Mouse (Mus musculus) liver, embryonic 13.5 days (tissue): ENCODE data around the gene Rnf128. TPM values are rescaled to one million over a fixed set of nuclear protein-coding genes. Genes with fewer than 3 reads are reported as not detected.

ENCODE experiments used
- ATAC-seq: fragments of 200-750 bp; cut with Nextera tagmentation; 2 replicates; pipeline ENCODE4 v1.8.0; 2017; ENCODE audit warnings: low read depth, mild to moderate bottlenecking, moderate number of reproducible peaks, moderate library complexity
- DNase-seq: peaks from one replicate; pipeline ENCODE4 v3.0.0; 2022
- H3K27ac ChIP-seq: fragments of 300-500 bp; sonication (generic); 2 replicates; pipeline ENCODE4 v1.5.1; 2015; ENCODE audit warnings: moderate library complexity, mild to moderate bottlenecking, inconsistent platforms
- H3K27me3 ChIP-seq: fragments of 300-500 bp; sonication (generic); 2 replicates; pipeline ENCODE4 v1.6.1; 2015; ENCODE audit warnings: mild to moderate bottlenecking, inconsistent platforms
- H3K36me3 ChIP-seq: fragments of 300-500 bp; sonication (generic); 2 replicates; pipeline ENCODE4 v1.6.1; 2015; ENCODE audit warnings: mild to moderate bottlenecking, inconsistent platforms
- H3K4me1 ChIP-seq: fragments of 300-500 bp; sonication (generic); replicated peaks from 2 replicates; pipeline ENCODE4 v1.6.1; 2015; ENCODE audit warnings: inconsistent platforms
- H3K4me2 ChIP-seq: fragments of 300-500 bp; sonication (generic); 2 replicates; pipeline ENCODE4 v1.6.1; 2015; ENCODE audit warnings: inconsistent platforms, mild to moderate bottlenecking, moderate library complexity
- H3K4me3 ChIP-seq: fragments of 300-500 bp; sonication (generic); replicated peaks from 2 replicates; pipeline ENCODE4 v1.5.1; 2015; ENCODE audit warnings: mild to moderate bottlenecking, inconsistent platforms
- H3K9ac ChIP-seq: fragments of 300-500 bp; sonication (generic); 2 replicates; pipeline ENCODE4 v1.6.1; 2015; ENCODE audit warnings: mild to moderate bottlenecking, inconsistent platforms
- H3K9me3 ChIP-seq: fragments of 300-500 bp; sonication (generic); replicated peaks from 2 replicates; pipeline ENCODE4 v1.6.1; 2016; ENCODE audit warnings: inconsistent platforms
- WGBS: fragments of 180-500 bp; shearing (Covaris S2); methylation state at CpG from one replicate; pipeline ENCODE4 v1.1.7; 2015; ENCODE audit not compliant: insufficient replicate concordance; 5-methylcytosine and 5-hydroxymethylcytosine counted together
- polyA plus RNA-seq: library from polyadenylated mRNA; unstranded; fragments of >200 nt; fragmentation: Nextera tagmentation; extraction: Ambion mirVana; gene quantifications from 2 replicates; pipeline ENCODE4 v1.2.1, GENCODE M21; 2015

Gene Rnf128
- 34.1 and 40.5 TPM in 2 replicates for polyA plus RNA-seq

- Histone ChIP-seq H3K36me3 (no peaks in the 10 kb centered on the region), H3K4me2 (peak within 1 kb of the TSS; percentile 29), H3K4me3 (0 out of 2 replicates have a peak within 1 kb of the TSS, but pooled peaks have one; percentile 6), H3K27me3 (no peaks in the 10 kb centered on the region), H3K9ac (no peak within 1 kb of the TSS), H3K9me3 (no peaks in the 10 kb centered on the region), H3K27ac (peak within 1 kb of the TSS; percentile 39; the same call in 1 of the 2 replicates), H3K4me1 (peaks cover 13% of the 10 kb centered on the region; the same call in 1 of the 2 replicates)
- DNase-seq = no peak
- ATAC-seq = peak; percentile 43; the same call in 1 of the 2 replicates
- WGBS = 62% methylated on average over 8 of the region's 8 CpGs
Observed at GRCm38 (mm10) chrX:139562925-139563461, at the start of gene Rnf128. TSS of gene Rnf128 (plus strand) at chrX:139563316.

- Histone ChIP-seq H3K4me2 (no peak overlapping the region), H3K27ac (no peak overlapping the region), H3K9ac (no peak overlapping the region), H3K4me1 (no peaks in the 10 kb centered on the region), H3K27me3 (no peaks in the 10 kb centered on the region), H3K4me3 (no peak overlapping the region), H3K9me3 (no peaks in the 10 kb centered on the region), H3K36me3 (no peaks in the 10 kb centered on the region)
- ATAC-seq (no peak), DNase-seq (no peak)
- 49% methylated on average over 2 of the region's 2 CpGs for WGBS
Observed at GRCm38 (mm10) chrX:139516156-139516555, 47.0 kb upstream of the Rnf128 start.

- no peak overlapping the region for H3K9ac ChIP-seq
- H3K4me2 ChIP-seq = no peak overlapping the region
- H3K4me1 ChIP-seq = no peaks in the 10 kb centered on the region
- WGBS = 51% methylated on average over 2 of the region's 2 CpGs
- DNase-seq = no peak
- H3K27me3 ChIP-seq = no peaks in the 10 kb centered on the region
- ATAC-seq = no peak
- H3K27ac ChIP-seq = no peak overlapping the region
- H3K36me3 ChIP-seq = no peaks in the 10 kb centered on the region
- no peak overlapping the region for H3K4me3 ChIP-seq
- H3K9me3 ChIP-seq = no peaks in the 10 kb centered on the region
Observed at GRCm38 (mm10) chrX:139519251-139519650, 43.9 kb upstream of the Rnf128 start.

GRCm38 (mm10) chrX:139524303-139525091 is 38.6 kb upstream of the Rnf128 start:
- Histone ChIP-seq H3K27me3 (no peaks in the 10 kb centered on the region), H3K27ac (no peak overlapping the region), H3K9me3 (no peaks in the 10 kb centered on the region), H3K4me1 (peaks cover 25% of the 10 kb centered on the region), H3K4me2 (no peak overlapping the region), H3K36me3 (no peaks in the 10 kb centered on the region), H3K9ac (no peak overlapping the region), H3K4me3 (no peak overlapping the region)
- no peak for ATAC-seq
- 64% methylated on average over 5 of the region's 5 CpGs for WGBS
- DNase-seq = no peak

- 33% methylated on average over 2 of the region's 2 CpGs for WGBS
- peak; percentile 72 for ATAC-seq
- no peak overlapping the region for H3K4me3 ChIP-seq
- no peaks in the 10 kb centered on the region for H3K27me3 ChIP-seq
- peaks cover 25% of the 10 kb centered on the region for H3K4me1 ChIP-seq
- H3K9me3 ChIP-seq = no peaks in the 10 kb centered on the region
- H3K4me2 ChIP-seq = peak overlapping the region; percentile 29; the same call in 1 of the 2 replicates
- H3K27ac ChIP-seq = peak overlapping the region; percentile 13; the same call in 1 of the 2 replicates
- no peak overlapping the region for H3K9ac ChIP-seq
- H3K36me3 ChIP-seq = no peaks in the 10 kb centered on the region
- DNase-seq = no peak
Observed at GRCm38 (mm10) chrX:139525724-139526123, 37.4 kb upstream of the Rnf128 start.

GRCm38 (mm10) chrX:139526984-139527383 is 36.1 kb upstream of the Rnf128 start:
- ATAC-seq = peak; percentile 82
- peak; percentile 14 for DNase-seq
- Histone ChIP-seq H3K27ac (peak overlapping the region; percentile 34; the same call in 1 of the 2 replicates), H3K4me1 (peaks cover 25% of the 10 kb centered on the region), H3K36me3 (no peaks in the 10 kb centered on the region), H3K9me3 (no peaks in the 10 kb centered on the region), H3K4me3 (no peak overlapping the region), H3K27me3 (no peaks in the 10 kb centered on the region), H3K4me2 (no peak overlapping the region), H3K9ac (no peak overlapping the region)
- 23% methylated on average over 4 of the region's 4 CpGs for WGBS

GRCm38 (mm10) chrX:139529678-139530077 is 33.4 kb upstream of the Rnf128 start:
- no peak overlapping the region for H3K9ac ChIP-seq
- H3K9me3 ChIP-seq = no peaks in the 10 kb centered on the region
- peak; percentile 53 for ATAC-seq
- no peaks in the 10 kb centered on the region for H3K36me3 ChIP-seq
- no peak overlapping the region for H3K27ac ChIP-seq
- H3K4me3 ChIP-seq = no peak overlapping the region
- no peaks in the 10 kb centered on the region for H3K27me3 ChIP-seq
- H3K4me2 ChIP-seq = no peak overlapping the region
- DNase-seq = no peak
- peaks cover 24% of the 10 kb centered on the region for H3K4me1 ChIP-seq

GRCm38 (mm10) chrX:139532293-139532692 is 30.8 kb upstream of the Rnf128 start:
- Histone ChIP-seq H3K9ac (no peak overlapping the region), H3K27me3 (no peaks in the 10 kb centered on the region), H3K27ac (no peak overlapping the region), H3K36me3 (no peaks in the 10 kb centered on the region), H3K9me3 (no peaks in the 10 kb centered on the region), H3K4me3 (no peak overlapping the region), H3K4me2 (no peak overlapping the region), H3K4me1 (peaks cover 8% of the 10 kb centered on the region; the same call in 1 of the 2 replicates)
- no peak for ATAC-seq
- WGBS = 62% methylated on average over 4 of the region's 4 CpGs
- DNase-seq = no peak

- Histone ChIP-seq H3K4me3 (no peak overlapping the region), H3K9me3 (no peaks in the 10 kb centered on the region), H3K27ac (no peak overlapping the region), H3K9ac (no peak overlapping the region), H3K27me3 (no peaks in the 10 kb centered on the region), H3K4me1 (peaks cover 10% of the 10 kb centered on the region; the same call in 1 of the 2 replicates), H3K4me2 (no peak overlapping the region), H3K36me3 (no peaks in the 10 kb centered on the region)
- DNase-seq (no peak), ATAC-seq (no peak)
- 62% methylated on average over 5 of the region's 5 CpGs for WGBS
Observed at GRCm38 (mm10) chrX:139537641-139538397, 25.3 kb upstream of the Rnf128 start.

GRCm38 (mm10) chrX:139543726-139544125 is 19.4 kb upstream of the Rnf128 start:
- Histone ChIP-seq H3K9ac (no peak overlapping the region), H3K4me2 (no peak overlapping the region), H3K27ac (no peak overlapping the region), H3K27me3 (no peaks in the 10 kb centered on the region), H3K4me3 (no peak overlapping the region), H3K9me3 (no peaks in the 10 kb centered on the region), H3K4me1 (no peaks in the 10 kb centered on the region), H3K36me3 (no peaks in the 10 kb centered on the region)
- ATAC-seq (no peak), DNase-seq (no peak)
- 81% methylated on average over 7 of the region's 7 CpGs for WGBS

- Histone ChIP-seq H3K27me3 (no peaks in the 10 kb centered on the region), H3K4me3 (no peak overlapping the region), H3K4me2 (no peak overlapping the region), H3K36me3 (no peaks in the 10 kb centered on the region), H3K9ac (no peak overlapping the region), H3K9me3 (no peaks in the 10 kb centered on the region), H3K27ac (no peak overlapping the region), H3K4me1 (no peaks in the 10 kb centered on the region)
- ATAC-seq (no peak), DNase-seq (no peak)
- 62% methylated on average over 5 of the region's 5 CpGs for WGBS
Observed at GRCm38 (mm10) chrX:139550456-139550855, 12.7 kb upstream of the Rnf128 start.
